15 mouse cellular contexts compared by ENCODE assay signal in genomic region chr16:91004915-91005538, GRCm38 (mm10).
"Had no signal": no experiment of that assay in that cellular context is flagged by ENCODE, and none has a peak within 500 bp of the region (broad histone marks: within the 10 kb centered on the region; RNA-seq: fewer than 3 reads in every experiment).

No protein-coding gene starts in this region.

- H3K36me3 ChIP-seq: stomach, embryonic 15.5 days had no signal

- H3K9me3 ChIP-seq: limb, embryonic 15.5 days; midbrain, embryonic 10.5 days; midbrain, embryonic 15.5 days; neural tube, embryonic 13.5 days; stomach, embryonic 15.5 days had no signal

- DNase-seq: kidney, adult 8-10 months; layer of hippocampus, adult 9-11 months; layer of hippocampus, postnatal 36 days; lung, adult 18-20 months; lung, postnatal 36 days; retina, postnatal 1 day; right cerebral cortex, postnatal 4 days; thymus, postnatal 4 days had no signal

- H3K4me3 ChIP-seq: limb, embryonic 15.5 days; midbrain, embryonic 10.5 days; midbrain, embryonic 15.5 days; neural tube, embryonic 13.5 days; stomach, embryonic 15.5 days had no signal

- H3K9ac ChIP-seq: limb, embryonic 15.5 days; liver, embryonic 14.5 days; midbrain, embryonic 15.5 days; neural tube, embryonic 13.5 days; stomach, embryonic 15.5 days had no signal

- ATAC-seq: hindbrain, postnatal 0 days; midbrain, embryonic 15.5 days had no signal

- H3K27me3 ChIP-seq: limb, embryonic 15.5 days; midbrain, embryonic 15.5 days; neural tube, embryonic 13.5 days; stomach, embryonic 15.5 days had no signal

- H3K4me2 ChIP-seq: limb, embryonic 15.5 days; midbrain, embryonic 15.5 days; neural tube, embryonic 13.5 days; stomach, embryonic 15.5 days had no signal

- H3K27ac ChIP-seq: hindbrain, postnatal 0 days; limb, embryonic 15.5 days; liver, embryonic 14.5 days; midbrain, embryonic 10.5 days; midbrain, embryonic 15.5 days; neural tube, embryonic 13.5 days; stomach, embryonic 15.5 days had no signal
